Mouse (Mus musculus) lung, adult 2 months (tissue): ENCODE results near the gene Otulinl. TPM values are rescaled to one million over a fixed set of nuclear protein-coding genes. Genes with fewer than 3 reads are reported as not detected.

Source experiments
- DNase-seq: peaks from one replicate; pipeline ENCODE4 v3.0.0; 2022
- H3K4me1 ChIP-seq: fragments of 200-500 bp; 2 replicates; pipeline ENCODE4 v1.6.1; 2011; ENCODE audit warnings: low read length; ENCODE audit not compliant: control insufficient read depth, insufficient read depth
- H3K4me3 ChIP-seq: fragments of 200-500 bp; replicated peaks from 2 replicates; pipeline ENCODE3; 2011; ENCODE audit warnings: low read depth, mild to moderate bottlenecking, control low read depth, low read length; ENCODE audit errors: extremely low read depth
- CTCF ChIP-seq: fragments of 200-500 bp; IDR thresholded peaks from 2 replicates; pipeline ENCODE4 v1.5.1; 2011; ENCODE audit warnings: mild to moderate bottlenecking, low read length, control low read depth; ENCODE audit not compliant: insufficient read depth
- POLR2A ChIP-seq: fragments of 200-500 bp; IDR thresholded peaks from 2 replicates; pipeline ENCODE4 v1.6.1; 2011; ENCODE audit warnings: low read depth, mild to moderate bottlenecking, control low read depth, low read length, borderline replicate concordance; ENCODE audit errors: extremely low read depth
- WGBS: fragments of 180-500 bp; shearing (Covaris S2); methylation state at CpG from one replicate; pipeline ENCODE4 v1.1.7; 2018; 5-methylcytosine and 5-hydroxymethylcytosine counted together
- polyA plus RNA-seq: library from polyadenylated mRNA; depleted of rRNA; stranded (reverse); fragments of >200 nt; gene quantifications from 2 replicates; pipeline ENCODE4 v1.2.3, GENCODE M21; 2012

Otulinl gene
- polyA plus RNA-seq, 1 experiment: 9.9 TPM

DNA sequence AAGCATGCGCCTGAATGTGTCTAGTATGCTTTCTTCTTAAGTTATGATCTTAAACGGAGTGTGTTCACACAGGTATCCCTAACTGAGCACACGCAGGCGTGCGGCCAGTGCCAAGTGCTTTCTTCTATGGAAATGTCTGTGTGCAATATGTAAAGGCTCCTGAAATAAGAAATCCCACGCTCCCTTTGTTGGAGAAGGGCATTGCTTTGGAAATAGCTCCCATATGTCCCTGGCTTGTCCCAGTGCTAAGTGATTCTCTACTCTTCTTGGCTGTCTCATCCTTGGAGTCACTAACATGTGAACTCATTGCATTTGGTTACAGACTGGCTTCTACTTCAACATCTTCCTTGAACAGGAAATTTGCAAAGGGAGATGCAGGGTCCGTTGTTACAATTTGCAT lies 3.4 kb upstream of the Otulinl start:
- no peak for DNase-seq
- Histone ChIP-seq H3K4me3 (no peak overlapping the region), H3K4me1 (no peaks in the 10 kb centered on the region)
- WGBS: 86% methylated on average over 7 of the region's 7 CpGs
- TF ChIP-seq CTCF (no peak), POLR2A (no peak)

DNA sequence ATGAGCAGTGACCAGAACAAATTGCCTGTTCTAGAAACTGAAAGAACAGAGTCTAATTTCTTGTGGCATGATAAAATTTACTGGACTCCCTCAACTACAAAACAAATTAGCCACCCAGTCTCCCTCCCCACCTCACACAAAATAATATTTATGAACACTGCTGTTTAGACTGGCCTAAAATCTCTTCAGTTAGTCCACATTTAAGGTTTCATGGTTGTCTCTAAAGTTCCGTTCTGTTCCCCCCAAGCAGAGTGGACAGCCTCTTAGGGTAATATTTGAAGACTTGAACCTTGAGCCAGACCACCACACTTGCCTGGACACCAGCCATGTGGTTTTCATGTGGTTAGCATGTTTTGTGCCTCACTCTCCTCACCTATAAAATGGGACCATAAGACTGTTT lies 1.8 kb upstream of the Otulinl start:
- no peak for DNase-seq
- H3K4me1 ChIP-seq: no peaks in the 10 kb centered on the region
- H3K4me3 ChIP-seq: no peak overlapping the region
- no peak for TF ChIP-seq CTCF
- no peak for TF ChIP-seq POLR2A
- 97% methylated on average over 1 of the region's 1 CpGs for WGBS

GRCm38 (mm10) chr15:27682619-27683018 lies 1.2 kb upstream of the Otulinl start:
- TF ChIP-seq CTCF: no peak
- no peak for TF ChIP-seq POLR2A
- H3K4me1 ChIP-seq: no peaks in the 10 kb centered on the region
- no peak overlapping the region for H3K4me3 ChIP-seq
- no peak for DNase-seq
- 58% methylated on average over 9 of the region's 9 CpGs for WGBS

- Histone ChIP-seq H3K4me1 (no peaks in the 10 kb centered on the region; the same call in 1 of the 2 replicates), H3K4me3 (peak overlapping the region; percentile 59)
- 2% methylated on average over 28 of the region's 28 CpGs for WGBS
- TF ChIP-seq POLR2A: no peak
- no peak for TF ChIP-seq CTCF
- DNase-seq: no peak
These were observed 382 bp downstream of the Otulinl start for GRCm38 (mm10) chr15:27680997-27681396.

GRCm38 (mm10) chr15:27678511-27678910 lies 2.9 kb downstream of the Otulinl start:
- TF ChIP-seq CTCF: no peak
- TF ChIP-seq POLR2A: no peak
- Histone ChIP-seq H3K4me3 (no peak overlapping the region), H3K4me1 (peaks cover 1% of the 10 kb centered on the region)
- no peak for DNase-seq
- WGBS: 77% methylated on average over 9 of the region's 9 CpGs

DNA sequence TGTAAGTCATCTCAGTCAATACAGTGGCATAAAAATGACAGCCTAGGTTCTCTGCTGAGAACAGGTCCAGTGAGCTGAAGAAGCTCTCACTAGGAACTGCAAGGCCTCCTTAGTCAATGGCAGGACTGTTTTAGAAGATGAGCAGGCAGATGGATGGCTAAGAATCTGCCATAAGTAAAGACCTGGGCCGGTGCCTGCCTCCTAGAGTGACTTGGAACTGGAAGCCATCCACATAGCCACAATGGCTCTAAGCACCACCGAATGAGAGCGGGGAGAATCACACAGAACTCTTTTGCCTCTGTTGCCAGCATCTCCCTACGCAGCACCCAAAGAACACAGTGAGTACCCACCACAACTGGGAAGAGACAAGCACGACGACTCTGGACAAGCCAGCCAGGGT lies 3.6 kb downstream of the Otulinl start:
- no peak for TF ChIP-seq CTCF
- no peak for TF ChIP-seq POLR2A
- H3K4me3 ChIP-seq: no peak overlapping the region
- 89% methylated on average over 6 of the region's 6 CpGs for WGBS

DNA sequence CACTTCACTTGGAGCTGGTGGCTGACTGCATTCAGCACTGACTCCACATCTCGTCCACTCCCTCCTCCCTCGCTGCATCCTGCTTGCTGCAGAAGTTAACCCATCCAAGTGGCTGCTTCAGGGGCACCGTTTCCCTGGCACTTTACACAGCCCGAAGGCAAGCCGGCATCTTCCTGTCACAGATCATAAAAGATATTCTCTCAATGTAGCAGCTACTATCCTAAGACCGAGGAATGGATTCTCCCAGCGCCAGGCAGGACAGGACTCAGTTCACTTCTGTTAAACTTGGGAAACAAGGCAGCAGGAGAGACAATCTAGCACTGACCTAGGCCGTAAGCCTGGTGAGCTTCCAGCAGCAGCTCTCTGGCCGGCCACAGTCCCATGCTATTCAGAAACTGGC lies 5.2 kb downstream of the Otulinl start:
- Histone ChIP-seq H3K4me3 (no peak overlapping the region), H3K4me1 (peaks cover 7% of the 10 kb centered on the region)
- DNase-seq: no peak
- no peak for TF ChIP-seq CTCF
- TF ChIP-seq POLR2A: no peak
- WGBS: 61% methylated on average over 9 of the region's 9 CpGs

More for the DNA sequence above, 3.6 kb downstream of the Otulinl start:
- no peak for DNase-seq
- H3K4me1 ChIP-seq: peaks cover 7% of the 10 kb centered on the region

GRCm38 (mm10) chr15:27675122-27675521 lies 6.3 kb downstream of the Otulinl start:
- TF ChIP-seq CTCF: no peak
- TF ChIP-seq POLR2A: no peak
- 80% methylated on average over 7 of the region's 7 CpGs for WGBS
- no peak for DNase-seq
- Histone ChIP-seq H3K4me1 (peaks cover 7% of the 10 kb centered on the region), H3K4me3 (no peak overlapping the region)

- Histone ChIP-seq H3K4me1 (peaks cover 7% of the 10 kb centered on the region), H3K4me3 (no peak overlapping the region)
- WGBS: 60% methylated on average over 6 of the region's 6 CpGs
- DNase-seq: no peak
- TF ChIP-seq POLR2A (no peak), CTCF (no peak)
These were observed 7.3 kb downstream of the Otulinl start for GRCm38 (mm10) chr15:27674041-27674440.

DNA sequence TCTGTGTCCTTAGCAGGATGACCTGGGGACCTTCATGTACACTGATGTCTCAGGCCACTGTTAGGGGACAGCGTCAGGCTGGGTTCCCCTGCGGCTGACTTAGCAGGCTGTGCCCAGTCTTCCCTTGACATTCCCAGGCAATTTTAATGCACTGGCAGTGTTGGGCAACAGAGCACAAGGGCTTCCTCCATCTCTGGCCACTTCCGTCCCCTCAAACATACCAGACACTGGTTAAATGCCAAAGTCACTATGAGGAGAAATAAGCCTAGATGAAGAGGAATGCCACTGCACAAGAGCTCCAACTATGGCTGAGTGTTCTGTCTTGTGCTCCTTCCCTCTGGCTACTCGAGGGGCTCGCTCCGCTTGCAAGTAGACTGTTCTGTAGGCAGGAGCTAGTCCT lies 8.2 kb downstream of the Otulinl start:
- TF ChIP-seq POLR2A (no peak), CTCF (no peak)
- DNase-seq: no peak
- WGBS: 61% methylated on average over 6 of the region's 6 CpGs
- Histone ChIP-seq H3K4me3 (no peak overlapping the region), H3K4me1 (peaks cover 7% of the 10 kb centered on the region)
